Mouse (Mus musculus): ENCODE measurements at regions not wholly inside any gene's neighbourhood (a gene's known extent, or its start where the extent isn't known, plus 50 kb on each side); places are given as distances from the start of the nearest gene placed in this dataset.

DNA sequence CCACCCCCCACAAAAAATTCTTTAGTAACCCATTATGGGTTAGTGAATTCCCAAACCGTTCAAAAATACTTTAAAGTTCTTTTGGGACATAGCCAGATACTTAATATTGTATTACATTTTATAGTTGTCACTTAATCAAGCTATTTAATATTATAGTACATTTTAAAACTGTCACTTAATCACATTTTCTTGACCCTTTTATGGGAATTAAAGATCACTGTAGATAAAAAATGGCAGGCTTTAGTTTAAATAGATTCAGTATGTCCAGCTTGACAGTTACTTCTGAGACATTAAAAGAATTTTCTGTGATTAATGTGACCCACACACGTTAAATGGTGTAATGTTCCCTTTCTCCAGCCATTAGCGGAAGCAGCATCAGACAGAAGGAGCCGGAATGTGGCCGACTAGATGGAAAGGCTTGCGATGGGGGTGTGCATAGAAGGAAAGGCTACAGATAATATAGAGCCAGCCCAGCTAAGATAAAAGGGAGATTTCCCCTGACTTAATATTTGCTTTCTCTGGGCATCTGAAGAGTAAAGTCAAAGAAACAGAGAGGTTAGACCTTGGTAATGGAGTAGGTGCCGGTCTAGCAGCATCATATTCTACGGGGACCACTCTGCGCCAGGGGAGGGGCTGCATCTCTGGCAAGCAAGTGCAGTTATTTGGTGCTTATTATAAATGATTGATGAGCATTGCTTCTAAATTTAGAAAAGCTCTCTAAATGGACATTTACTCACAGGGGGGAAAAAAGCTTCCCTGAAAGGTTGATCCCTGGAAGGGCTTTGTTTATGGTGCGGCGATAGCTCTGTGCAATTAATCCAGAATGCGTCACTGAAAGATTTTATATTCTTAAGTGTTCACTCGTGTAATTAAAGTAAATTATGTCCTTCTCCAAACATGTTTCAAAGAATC is 331.8 kb upstream of the Meis1 start:
- Histone ChIP-seq H3K36me3 (replicated peaks) (no peaks in the 10 kb centered on the region), H3K9me3 (no peaks in the 10 kb centered on the region), H3K4me1 (peaks cover 15% of the 10 kb centered on the region), H3K27ac (replicated peaks) (no peak overlapping the region), H3K4me3 (no peak overlapping the region), H3K27me3 (replicated peaks; ENCODE audit: low read depth, poor library complexity, severe bottlenecking) (no peaks in the 10 kb centered on the region)
- 78% methylated on average over 13 of the region's 13 CpGs for WGBS
- DNase-seq (ENCODE audit: low spot score), result no peak

DNA sequence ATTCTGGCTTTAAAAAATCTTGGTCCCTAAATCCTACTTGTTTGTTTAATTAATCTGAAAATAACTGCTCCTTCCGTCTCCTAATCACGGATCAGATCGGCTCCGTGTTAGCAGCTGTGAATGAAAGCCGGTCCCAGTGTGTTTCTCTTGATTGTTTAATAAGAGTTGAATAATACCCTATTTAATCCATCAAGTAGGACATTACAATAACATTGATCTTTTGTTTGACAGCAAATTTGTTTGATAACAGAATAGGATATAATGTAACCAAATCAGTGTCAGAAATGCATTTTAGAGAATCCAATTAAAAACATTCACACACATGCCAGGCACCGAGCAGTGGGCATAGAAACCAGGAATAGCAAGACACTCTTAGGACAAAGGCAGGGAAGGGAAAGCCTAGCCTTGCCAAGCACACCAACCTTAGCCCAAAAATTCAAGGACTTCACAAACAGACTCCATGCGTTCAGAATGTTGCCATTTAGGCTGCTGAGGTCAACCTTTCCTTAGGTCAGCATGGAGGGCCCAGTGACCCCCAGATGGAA is 332.5 kb upstream of the Meis1 start:
- DNase-seq (ENCODE audit: low spot score), result no peak
- Histone ChIP-seq H3K4me1 (peaks cover 21% of the 10 kb centered on the region), H3K36me3 (replicated peaks) (no peaks in the 10 kb centered on the region), H3K9me3 (no peaks in the 10 kb centered on the region), H3K27ac (replicated peaks) (no peak overlapping the region; the same call in 1 of the 2 replicates), H3K4me3 (no peak overlapping the region), H3K27me3 (replicated peaks; ENCODE audit: low read depth, poor library complexity, severe bottlenecking) (no peaks in the 10 kb centered on the region)
- 62% methylated on average over 7 of the region's 7 CpGs for WGBS

DNA sequence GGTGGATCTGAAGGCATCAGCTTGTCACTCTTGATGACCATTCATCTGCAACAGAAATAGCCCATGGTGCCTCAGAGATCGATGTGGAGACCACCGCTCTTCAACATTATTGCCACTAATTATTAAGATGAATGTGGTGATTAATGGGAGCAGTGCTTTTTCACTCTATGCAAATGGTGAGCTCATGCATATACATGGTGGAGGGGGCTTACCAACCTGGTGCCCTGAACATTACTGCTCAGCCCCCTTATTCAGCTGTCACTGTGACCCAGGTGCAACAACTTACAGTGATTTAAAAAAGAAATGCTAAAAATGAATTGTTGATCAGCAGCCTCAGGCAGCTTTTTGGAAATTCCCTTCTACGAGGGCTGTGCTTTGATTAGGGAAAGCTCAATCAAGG is 334.9 kb upstream of the Meis1 start:
- Histone ChIP-seq H3K36me3 (replicated peaks) (no peaks in the 10 kb centered on the region), H3K27me3 (replicated peaks; ENCODE audit: low read depth, poor library complexity, severe bottlenecking) (no peaks in the 10 kb centered on the region), H3K9me3 (no peaks in the 10 kb centered on the region), H3K4me1 (peaks cover 25% of the 10 kb centered on the region), H3K27ac (replicated peaks) (no peak overlapping the region), H3K4me3 (no peak overlapping the region)
- no peak for DNase-seq (ENCODE audit: low spot score)
- WGBS, result 84% methylated on average over 3 of the region's 3 CpGs

DNA sequence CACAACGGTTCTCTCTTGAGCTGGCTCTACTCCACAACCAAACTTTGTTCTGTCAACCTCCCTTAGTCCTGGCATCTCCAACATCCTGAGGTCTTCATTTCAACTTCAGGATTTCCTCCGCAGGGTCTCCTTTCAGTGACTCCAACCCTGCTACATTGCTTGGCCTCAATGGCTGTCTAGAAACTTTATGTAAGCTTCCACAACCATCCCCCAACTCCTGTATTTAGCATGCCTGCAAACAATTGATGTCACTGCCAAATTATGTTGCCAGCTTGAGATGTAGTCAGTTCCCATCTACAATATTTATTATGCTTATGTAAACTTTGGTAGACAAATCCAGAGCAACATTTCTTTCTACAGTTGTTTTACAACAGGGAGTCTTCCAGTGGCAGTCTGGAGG is 336.4 kb upstream of the Meis1 start:
- no peaks in the 10 kb centered on the region for H3K9me3 ChIP-seq
- WGBS, result 85% methylated on average over 2 of the region's 2 CpGs
- H3K4me1 ChIP-seq, result peaks cover 25% of the 10 kb centered on the region
- no peaks in the 10 kb centered on the region for H3K27me3 ChIP-seq (replicated peaks; ENCODE audit: low read depth, poor library complexity, severe bottlenecking)
- H3K36me3 ChIP-seq (replicated peaks), result no peaks in the 10 kb centered on the region
- DNase-seq (ENCODE audit: low spot score), result no peak
- no peak overlapping the region for H3K4me3 ChIP-seq
- no peak overlapping the region for H3K27ac ChIP-seq (replicated peaks)

DNA sequence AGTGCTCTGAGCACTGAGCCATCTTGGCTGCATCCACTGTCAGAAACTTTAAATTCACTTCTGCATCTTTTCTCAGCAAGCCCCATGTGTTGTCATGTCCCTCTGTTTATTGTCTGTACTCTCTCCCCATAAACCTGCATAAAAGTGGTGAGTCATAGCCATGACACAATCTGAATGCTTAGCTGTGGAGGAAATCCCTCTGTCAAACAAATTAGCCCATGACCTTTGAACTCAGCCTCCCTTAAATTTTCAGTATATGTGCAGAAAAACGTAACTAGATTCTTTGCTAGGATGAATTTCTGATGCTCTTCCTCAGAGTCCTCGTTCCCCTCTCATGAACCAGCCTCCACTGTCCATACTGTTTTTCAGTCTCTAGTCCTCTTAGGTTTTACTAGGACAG is 337.4 kb upstream of the Meis1 start:
- H3K36me3 ChIP-seq (replicated peaks), result no peaks in the 10 kb centered on the region
- DNase-seq (ENCODE audit: low spot score), result no peak
- no peak overlapping the region for H3K27ac ChIP-seq (replicated peaks)
- H3K9me3 ChIP-seq, result no peaks in the 10 kb centered on the region
- WGBS, result 57% methylated on average over 2 of the region's 2 CpGs
- H3K4me3 ChIP-seq, result no peak overlapping the region
- H3K27me3 ChIP-seq (replicated peaks; ENCODE audit: low read depth, poor library complexity, severe bottlenecking), result no peaks in the 10 kb centered on the region
- peaks cover 17% of the 10 kb centered on the region for H3K4me1 ChIP-seq

DNA sequence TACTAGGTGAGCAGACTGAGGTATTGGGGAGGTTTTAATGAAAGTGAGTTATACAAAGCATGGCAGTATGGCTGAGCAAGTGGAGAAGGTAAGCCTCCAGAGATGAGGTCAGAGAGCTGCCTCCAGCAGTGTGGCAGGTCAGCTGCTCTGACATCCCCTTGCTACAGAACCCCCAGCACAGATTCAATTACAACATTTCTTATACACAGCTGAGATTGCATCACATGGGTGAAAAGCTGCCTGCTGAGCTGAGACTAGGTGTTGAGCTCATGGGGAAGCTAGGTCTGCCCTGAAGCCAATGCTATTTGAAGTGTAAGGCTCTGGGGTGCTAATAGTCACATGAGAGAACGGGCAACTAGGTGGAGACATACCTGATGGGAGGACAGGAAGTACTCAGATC is 350.4 kb upstream of the Meis1 start:
- Histone ChIP-seq H3K27me3 (replicated peaks; ENCODE audit: low read depth, poor library complexity, severe bottlenecking) (no peaks in the 10 kb centered on the region), H3K4me1 (no peaks in the 10 kb centered on the region), H3K9me3 (no peaks in the 10 kb centered on the region), H3K36me3 (replicated peaks) (no peaks in the 10 kb centered on the region), H3K4me3 (no peak overlapping the region), H3K27ac (replicated peaks) (no peak overlapping the region)
- DNase-seq (ENCODE audit: low spot score), result no peak
- 79% methylated on average over 1 of the region's 1 CpGs for WGBS

DNA sequence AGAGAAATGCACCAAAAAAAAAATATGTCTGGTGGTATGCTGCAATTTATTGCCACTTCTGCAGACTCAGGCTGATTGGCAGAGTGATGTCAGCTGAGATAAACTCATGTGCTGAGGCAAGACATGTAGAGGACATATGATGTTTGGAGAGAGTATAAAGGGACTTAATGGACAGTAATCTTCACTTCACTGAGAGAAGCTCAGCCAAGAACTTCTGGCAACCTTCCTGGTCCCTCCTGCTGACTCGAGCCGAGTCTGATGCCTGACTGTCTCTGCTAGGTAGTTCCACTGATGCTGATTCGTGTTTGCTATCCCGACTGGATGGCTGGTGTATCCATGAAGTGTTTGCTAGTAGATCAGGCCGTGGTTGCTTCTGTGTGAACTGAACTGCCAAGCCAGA is 354.7 kb upstream of the Meis1 start:
- Histone ChIP-seq H3K9me3 (no peaks in the 10 kb centered on the region), H3K27ac (replicated peaks) (no peak overlapping the region), H3K4me1 (no peaks in the 10 kb centered on the region), H3K4me3 (no peak overlapping the region), H3K27me3 (replicated peaks; ENCODE audit: low read depth, poor library complexity, severe bottlenecking) (no peaks in the 10 kb centered on the region), H3K36me3 (replicated peaks) (no peaks in the 10 kb centered on the region)
- 92% methylated on average over 5 of the region's 5 CpGs for WGBS
- DNase-seq (ENCODE audit: low spot score), result no peak

DNA sequence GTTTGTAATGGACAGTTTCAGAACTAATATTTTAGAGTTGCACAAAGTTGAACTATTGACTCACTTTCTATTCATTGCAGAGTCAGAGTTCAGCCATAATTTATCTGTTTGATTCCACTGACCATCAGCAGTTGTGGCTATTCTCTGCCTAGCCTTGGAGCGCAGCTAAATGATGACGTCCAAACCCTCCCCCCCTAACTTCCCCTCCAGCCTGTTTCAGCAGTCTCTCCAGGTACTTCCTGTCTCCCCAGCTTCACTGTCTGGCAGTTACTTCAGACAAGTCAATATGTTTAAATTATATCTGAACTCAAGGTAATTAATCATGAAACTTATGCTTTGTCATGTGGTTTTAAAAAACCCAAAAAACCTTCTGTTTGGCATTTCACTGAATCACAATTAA is 362.1 kb upstream of the Meis1 start:
- H3K27ac ChIP-seq (replicated peaks), result no peak overlapping the region
- no peak overlapping the region for H3K4me3 ChIP-seq
- H3K9me3 ChIP-seq, result no peaks in the 10 kb centered on the region
- no peak for DNase-seq (ENCODE audit: low spot score)
- 0 out of 2 replicates have a peak, but pooled peaks cover 2% of the 10 kb centered on the region for H3K4me1 ChIP-seq
- WGBS, result 60% methylated on average over 2 of the region's 2 CpGs
- no peaks in the 10 kb centered on the region for H3K27me3 ChIP-seq (replicated peaks; ENCODE audit: low read depth, poor library complexity, severe bottlenecking)
- H3K36me3 ChIP-seq (replicated peaks), result no peaks in the 10 kb centered on the region

DNA sequence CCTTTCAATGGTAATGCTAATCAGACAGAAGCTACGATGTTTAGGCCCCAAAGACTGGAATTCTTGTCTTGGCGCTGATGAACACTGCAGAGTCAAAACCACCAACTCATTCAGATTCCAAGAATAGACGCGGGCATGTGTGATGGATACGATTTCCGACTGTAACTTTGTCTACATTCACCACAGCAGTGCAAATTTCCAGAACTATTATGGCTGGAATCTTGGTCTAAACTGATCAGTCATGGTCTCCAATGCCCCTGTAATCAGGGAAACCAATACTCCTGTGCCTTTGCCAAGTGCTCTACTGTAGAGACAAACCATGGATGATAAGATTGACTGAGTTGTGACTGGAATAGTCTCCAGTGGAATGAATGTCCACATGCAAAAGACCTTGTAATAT is 370.4 kb upstream of the Meis1 start:
- no peak for DNase-seq (ENCODE audit: low spot score)
- no peaks in the 10 kb centered on the region for H3K4me1 ChIP-seq
- 93% methylated on average over 6 of the region's 6 CpGs for WGBS

DNA sequence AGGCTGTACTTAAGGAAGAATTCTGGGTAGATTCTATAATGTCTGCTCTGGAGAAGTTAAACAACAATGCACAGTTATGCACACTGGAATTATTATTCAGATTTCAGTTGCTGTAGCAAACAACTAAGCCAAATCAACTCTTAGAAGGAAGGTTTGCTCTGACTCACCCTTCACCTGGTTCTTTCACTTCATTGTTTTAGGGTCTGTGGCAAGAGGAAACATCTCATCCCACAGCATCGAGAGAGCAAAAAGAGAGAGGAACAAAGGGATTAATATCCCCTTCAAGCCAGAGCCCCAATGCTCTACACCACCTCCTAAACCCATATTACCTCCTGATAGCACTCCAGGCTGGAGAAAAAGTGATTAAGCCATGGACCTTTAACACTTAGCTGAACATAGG is 373.4 kb upstream of the Meis1 start:
- 91% methylated on average over 1 of the region's 1 CpGs for whole genome bisulfite sequencing
- no peak overlapping the region for H3K4me3 ChIP-seq
- DNase-seq (ENCODE audit: low spot score), result no peak
- no peaks in the 10 kb centered on the region for H3K27me3 ChIP-seq (replicated peaks; ENCODE audit: low read depth, poor library complexity, severe bottlenecking)
- no peaks in the 10 kb centered on the region for H3K9me3 ChIP-seq
- H3K36me3 ChIP-seq (replicated peaks), result no peaks in the 10 kb centered on the region
- no peak overlapping the region for H3K27ac ChIP-seq (replicated peaks)
- no peaks in the 10 kb centered on the region for H3K4me1 ChIP-seq

More for the DNA sequence above, 370.4 kb upstream of the Meis1 start:
- no peaks in the 10 kb centered on the region for H3K9me3 ChIP-seq
- no peaks in the 10 kb centered on the region for H3K36me3 ChIP-seq (replicated peaks)
- no peak overlapping the region for H3K4me3 ChIP-seq
- H3K27ac ChIP-seq (replicated peaks), result no peak overlapping the region
- no peaks in the 10 kb centered on the region for H3K27me3 ChIP-seq (replicated peaks; ENCODE audit: low read depth, poor library complexity, severe bottlenecking)

DNA sequence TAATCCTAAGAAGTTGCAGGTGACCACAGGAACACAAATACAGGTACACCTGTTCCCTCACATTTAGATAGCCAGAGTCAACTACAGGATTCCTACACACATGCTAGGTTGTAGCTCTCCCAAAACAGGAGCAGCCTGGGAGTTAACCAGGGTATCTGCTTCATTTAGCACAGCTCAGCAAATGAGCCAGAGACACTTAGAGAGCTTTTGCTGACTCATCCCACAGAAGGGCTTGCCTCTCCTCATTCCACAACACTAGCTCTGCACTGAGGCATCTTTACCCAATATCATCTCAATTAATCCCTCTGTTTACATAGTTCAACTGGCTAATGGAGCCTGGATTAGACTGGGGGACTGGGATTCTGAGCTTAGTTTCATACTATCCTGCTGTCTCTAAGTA is 375.6 kb upstream of the Meis1 start:
- H3K4me1 ChIP-seq, result no peaks in the 10 kb centered on the region
- H3K36me3 ChIP-seq (replicated peaks), result no peaks in the 10 kb centered on the region
- no peak for DNase-seq (ENCODE audit: low spot score)
- no peaks in the 10 kb centered on the region for H3K27me3 ChIP-seq (replicated peaks; ENCODE audit: low read depth, poor library complexity, severe bottlenecking)
- no peaks in the 10 kb centered on the region for H3K9me3 ChIP-seq
- no peak overlapping the region for H3K4me3 ChIP-seq
- H3K27ac ChIP-seq (replicated peaks), result no peak overlapping the region

DNA sequence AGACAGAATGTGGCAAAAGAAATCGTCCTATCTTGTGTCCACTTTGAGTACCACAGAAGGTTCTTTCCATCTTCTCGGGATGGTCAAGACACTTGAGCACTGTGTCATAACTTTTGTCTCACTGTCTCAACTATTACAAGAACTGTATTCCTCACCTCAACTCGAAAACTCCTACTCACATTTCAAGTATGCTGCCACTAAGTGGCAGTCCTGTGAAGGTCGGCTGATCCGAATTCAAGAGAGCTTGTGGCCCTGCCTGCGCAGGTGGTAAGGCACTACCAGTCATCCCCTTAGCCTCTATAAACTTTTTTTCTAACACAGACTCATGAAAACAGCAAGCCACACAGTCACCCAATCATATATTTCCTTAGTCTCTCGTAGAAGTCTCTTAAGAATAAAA is 381.6 kb upstream of the Meis1 start:
- Histone ChIP-seq H3K36me3 (replicated peaks) (no peaks in the 10 kb centered on the region), H3K4me1 (no peaks in the 10 kb centered on the region), H3K27ac (replicated peaks) (no peak overlapping the region), H3K27me3 (replicated peaks; ENCODE audit: low read depth, poor library complexity, severe bottlenecking) (no peaks in the 10 kb centered on the region), H3K9me3 (no peaks in the 10 kb centered on the region), H3K4me3 (no peak overlapping the region)
- no peak for DNase-seq (ENCODE audit: low spot score)
- 87% methylated on average over 7 of the region's 7 CpGs for WGBS

DNA sequence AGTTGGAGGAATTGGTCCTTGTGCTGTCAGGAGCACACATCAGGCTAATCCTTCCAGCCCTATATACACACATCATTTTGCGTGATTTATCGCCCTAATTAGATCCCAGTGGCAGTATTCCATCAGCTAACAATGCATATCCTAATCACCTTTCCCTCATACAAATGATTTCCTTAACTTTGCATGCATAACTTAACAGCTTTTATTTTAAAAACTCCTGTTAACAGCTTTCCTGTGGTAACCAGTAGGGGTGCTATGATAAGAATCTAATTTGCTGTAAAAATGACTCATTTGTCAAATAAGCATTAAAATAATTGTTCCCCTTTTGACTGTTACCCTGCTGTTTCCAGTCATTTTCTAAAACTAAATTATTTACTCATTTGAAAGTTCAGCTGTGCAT is 401.4 kb upstream of the Meis1 start:
- DNase-seq (ENCODE audit: low spot score), result no peak
- Histone ChIP-seq H3K4me1 (peaks cover 17% of the 10 kb centered on the region), H3K27ac (replicated peaks) (no peak overlapping the region), H3K36me3 (replicated peaks) (no peaks in the 10 kb centered on the region), H3K27me3 (replicated peaks; ENCODE audit: low read depth, poor library complexity, severe bottlenecking) (no peaks in the 10 kb centered on the region), H3K9me3 (no peaks in the 10 kb centered on the region), H3K4me3 (no peak overlapping the region)
- WGBS, result 89% methylated on average over 2 of the region's 2 CpGs

All from embryonic facial prominence, embryonic 10.5 days (tissue).